Mouse (Mus musculus) 416B (cell line): ENCODE data around the gene Cd300lg.

Experiments
- DNase-seq: peaks from one replicate; pipeline ENCODE4 v3.0.0; 2011; ENCODE audit warnings: low read depth

Gene Cd300lg

GRCm38 (mm10) chr11:102051954-102052353 lies 10.6 kb downstream of the Cd300lg start:
- DNase-seq: no peak

GRCm38 (mm10) chr11:102052697-102053096 lies 11.4 kb downstream of the Cd300lg start:
- DNase-seq: no peak

- DNase-seq: no peak
Measured at GRCm38 (mm10) chr11:102053183-102053582, 11.9 kb downstream of the Cd300lg start.

- DNase-seq: peak; percentile 56
Measured at GRCm38 (mm10) chr11:102053847-102054246, 12.5 kb downstream of the Cd300lg start.

- peak; percentile 64 for DNase-seq
Measured at GRCm38 (mm10) chr11:102061236-102061940, 20.1 kb downstream of the Cd300lg start.

- DNase-seq: no peak
Measured at GRCm38 (mm10) chr11:102061941-102062473, 20.7 kb downstream of the Cd300lg start.

- no peak for DNase-seq
Measured at GRCm38 (mm10) chr11:102063076-102063475, 21.8 kb downstream of the Cd300lg start.

- peak; percentile 58 for DNase-seq
Measured at GRCm38 (mm10) chr11:102068969-102069368, 27.7 kb downstream of the Cd300lg start.

- no peak for DNase-seq
Measured at GRCm38 (mm10) chr11:102069633-102070032, 28.3 kb downstream of the Cd300lg start.

GRCm38 (mm10) chr11:102070426-102070825 lies 29.1 kb downstream of the Cd300lg start:
- no peak for DNase-seq

- no peak for DNase-seq
Measured at GRCm38 (mm10) chr11:102072729-102073128, 31.4 kb downstream of the Cd300lg start.

- DNase-seq: no peak
Measured at GRCm38 (mm10) chr11:102073722-102074121, 32.4 kb downstream of the Cd300lg start.

GRCm38 (mm10) chr11:102082322-102082721 lies 41.0 kb downstream of the Cd300lg start:
- DNase-seq: no peak

GRCm38 (mm10) chr11:102083193-102083592 lies 41.9 kb downstream of the Cd300lg start:
- no peak for DNase-seq

- DNase-seq: no peak
Measured at GRCm38 (mm10) chr11:102084159-102084558, 42.9 kb downstream of the Cd300lg start.

- peak; percentile 32 for DNase-seq
Measured at GRCm38 (mm10) chr11:102086331-102086730, 45.0 kb downstream of the Cd300lg start.

GRCm38 (mm10) chr11:102087081-102087751 lies 45.9 kb downstream of the Cd300lg start:
- peak; percentile 69 for DNase-seq

GRCm38 (mm10) chr11:102087931-102088898 lies 46.9 kb downstream of the Cd300lg start, which contains the start of gene Mpp2:
Gene Mpp2 (minus strand): TSS chr11:102088515.
- DNase-seq: peak; percentile 85

GRCm38 (mm10) chr11:102089088-102089808 lies 47.9 kb downstream of the Cd300lg start:
- peak; percentile 88 for DNase-seq

GRCm38 (mm10) chr11:102095676-102096075 lies 54.4 kb downstream of the Cd300lg start:
- DNase-seq: no peak

- no peak for DNase-seq
Measured at GRCm38 (mm10) chr11:102096446-102096845, 55.1 kb downstream of the Cd300lg start.
